Mouse (Mus musculus): ENCODE measurements at regions not wholly inside any gene's neighbourhood (a gene's known extent, or its start where the extent isn't known, plus 50 kb on each side); places are given as distances from the start of the nearest gene placed in this dataset.
A peak's percentile ranks its signal among the peaks of the same experiment; 100 is the strongest.

GRCm38 (mm10) chr16:21359459-21359858 is 63.5 kb upstream of the Vps8 start:
- no peak for DNase-seq (ENCODE audit: low spot score in 2 of 2)

DNA sequence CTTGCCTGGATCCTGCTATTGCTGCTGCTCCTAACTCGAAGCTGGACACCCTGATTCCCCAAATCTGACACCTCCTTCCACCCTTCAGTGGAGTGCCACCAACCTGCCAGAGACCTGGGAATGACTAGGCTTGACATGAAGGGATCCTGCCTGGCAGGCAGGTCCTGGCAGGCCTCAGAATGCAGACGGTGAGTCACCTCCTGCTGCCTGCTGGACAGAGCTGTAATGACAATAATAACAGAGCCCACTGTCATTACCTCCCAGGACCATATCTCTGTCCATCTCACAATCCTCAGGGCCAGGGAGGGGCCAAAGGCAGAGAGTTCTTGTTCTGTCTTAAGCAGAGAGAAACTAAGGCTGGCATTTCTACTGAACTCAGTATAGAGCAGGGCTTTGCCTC is 61.5 kb upstream of the Vps8 start:
- DNase-seq (ENCODE audit: low spot score in 2 of 2) = no peak

DNA sequence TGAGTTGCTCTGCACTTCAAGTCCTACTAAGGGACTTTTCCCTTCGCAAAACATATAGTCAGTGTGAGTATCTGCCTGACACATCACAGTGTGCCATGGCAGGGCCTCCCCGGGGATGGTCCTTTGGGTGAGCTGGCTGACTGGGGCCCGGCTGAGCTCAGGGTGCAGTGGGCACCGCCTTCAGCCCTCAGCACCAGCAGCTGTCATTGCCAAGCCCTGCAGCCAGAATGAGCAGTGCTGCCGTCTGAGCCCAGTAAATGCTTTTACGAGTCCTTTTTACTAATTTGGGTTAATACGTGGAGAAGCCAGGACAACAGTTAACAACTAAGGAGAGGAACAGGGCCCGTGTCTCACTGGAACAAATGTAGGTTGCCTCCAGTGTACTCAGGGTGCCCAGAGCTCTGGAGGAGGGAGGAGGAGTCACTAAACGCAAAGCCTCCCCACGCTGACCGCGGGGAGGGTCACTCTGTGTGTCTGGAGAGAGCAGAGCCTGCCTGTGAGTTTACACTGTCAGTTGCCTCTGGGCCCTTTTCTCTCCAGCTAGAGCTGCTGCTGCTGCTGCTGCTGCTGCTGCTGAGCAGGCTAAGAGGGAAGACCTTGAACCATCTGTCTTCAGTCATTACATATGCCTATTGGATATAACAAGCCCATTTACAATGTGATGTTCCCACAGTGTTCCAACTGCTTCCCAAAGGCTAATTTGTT is 60.1 kb upstream of the Vps8 start:
- peak in 1 of 2 experiments; percentile 11 for DNase-seq (ENCODE audit: low spot score in 2 of 2)

GRCm38 (mm10) chr16:21364885-21365284 is 58.0 kb upstream of the Vps8 start:
- no peak for DNase-seq (ENCODE audit: low spot score in 2 of 2)

- DNase-seq (ENCODE audit: low spot score in 2 of 2) = no peak
Observed at GRCm38 (mm10) chr16:21367449-21367848, 55.5 kb upstream of the Vps8 start.

- no peak for DNase-seq (ENCODE audit: low spot score in 2 of 2)
Observed at GRCm38 (mm10) chr16:21368821-21369220, 54.1 kb upstream of the Vps8 start.

GRCm38 (mm10) chr16:21369569-21370512 is 53.1 kb upstream of the Vps8 start:
- no peak for DNase-seq (ENCODE audit: low spot score in 2 of 2)
